Mouse (Mus musculus): Measurements from ENCODE around the gene Adcy9.

DNA sequence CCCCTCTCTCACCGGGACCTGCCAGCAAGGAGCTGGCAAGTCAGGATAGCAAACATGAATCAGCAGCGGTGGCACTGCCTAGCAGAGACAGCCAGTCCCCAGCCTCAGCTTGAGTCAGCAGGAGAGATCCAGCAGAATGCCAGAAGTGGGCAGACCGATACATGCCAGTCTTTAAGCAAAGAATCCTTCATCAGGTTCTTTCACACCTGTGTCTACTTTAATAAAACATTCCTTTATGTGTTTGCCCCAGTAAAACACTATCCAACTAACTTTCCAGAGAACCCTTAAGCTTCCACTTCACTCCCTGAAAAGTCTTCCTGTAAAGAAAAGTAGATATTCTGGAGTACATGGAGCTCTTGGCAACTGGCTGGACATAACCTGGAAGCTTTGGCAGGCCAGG lies 171.5 kb downstream of the Adcy9 start:
- TF ChIP-seq CTCF (IDR thresholded peaks at IDR 0.05; ENCODE audit: low read depth) (no peak), EP300 (IDR thresholded peaks at IDR 0.05; ENCODE audit: low read depth) (no peak)
